Mouse (Mus musculus) skeletal muscle tissue, postnatal 0 days (tissue): ENCODE measurements around the gene Krtap7-1. TPM values are rescaled to one million over a fixed set of nuclear protein-coding genes. Genes with fewer than 3 reads are reported as not detected.

Source experiments
- polyA plus RNA-seq: library from polyadenylated mRNA; unstranded; fragments of >200 nt; fragmentation: Nextera tagmentation; extraction: Ambion mirVana; gene quantifications from 2 replicates; pipeline ENCODE4 v1.2.1, GENCODE M21; 2015

Krtap7-1 gene
- polyA plus RNA-seq: not detected in 2 replicates

DNA sequence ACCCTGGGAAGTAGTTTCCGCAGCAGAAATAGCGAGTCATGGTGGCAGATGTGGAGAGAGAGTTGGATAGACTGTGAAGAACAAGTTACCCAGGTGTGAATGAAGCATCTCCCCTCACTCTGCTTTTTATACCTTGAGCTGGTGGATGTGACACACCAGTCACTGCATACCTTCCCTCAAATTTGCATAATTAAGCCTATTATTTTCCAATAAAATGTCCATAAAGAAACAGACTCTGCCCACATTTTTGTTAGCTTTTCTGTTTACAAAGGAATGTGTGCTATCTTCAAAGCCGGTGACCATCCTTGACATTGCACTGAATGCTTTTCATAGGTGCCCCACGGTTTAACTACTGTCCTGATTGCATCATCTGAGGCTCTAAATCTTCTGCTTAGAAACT is at the start of gene Krtap7-1:
Gene Krtap7-1 (minus strand): TSS at position 101 of the 400 bp plus-strand sequence.

GRCm38 (mm10) chr16:89487852-89488251 is 20.3 kb downstream of the Krtap7-1 start, which contains the start of gene Krtap8-1:
Krtap8-1 (minus strand) TSS chr16:89487952.

Other genes starting within 250 kb of the Krtap7-1 start
- gene Krtap21-1, start 104.5 kb downstream of the Krtap7-1 start, polyA plus RNA-seq: not detected in 2 replicates
- gene Krtap6-2, start 88.2 kb downstream of the Krtap7-1 start, polyA plus RNA-seq: not detected in 2 replicates
- not detected in 2 replicates for gene Krtap8-1, start 20.4 kb downstream of the Krtap7-1 start, polyA plus RNA-seq
- gene Krtap11-1, start 62.9 kb upstream of the Krtap7-1 start, polyA plus RNA-seq: not detected in 2 replicates